Mouse (Mus musculus): ENCODE data around the gene Ap1m2. TPM values are rescaled to one million over a fixed set of nuclear protein-coding genes. Genes with fewer than 3 reads are reported as not detected.

Ap1m2 gene
- polyA plus RNA-seq (2015; fragmentation: Nextera tagmentation; extraction: Ambion mirVana) = 38.1 and 46.9 TPM in 2 replicates

- H3K4me2 ChIP-seq (replicated peaks) = peak within 1 kb of the TSS; percentile 36
- H3K4me1 ChIP-seq = 0 out of 2 replicates have a peak, but pooled peaks cover 2% of the 10 kb centered on the region
- peak within 1 kb of the TSS; percentile 37 for H3K9ac ChIP-seq
- peaks cover 15% of the 10 kb centered on the region for H3K27me3 ChIP-seq
- peak within 1 kb of the TSS; percentile 65; the same call in 1 of the 2 replicates for H3K27ac ChIP-seq (replicated peaks)
- ATAC-seq (ENCODE audit: insufficient number of reproducible peaks, low FRiP score, low TSS enrichment, low read depth) = no peak
- peak within 1 kb of the TSS; percentile 47 for H3K4me3 ChIP-seq (replicated peaks)
- H3K9me3 ChIP-seq (replicated peaks) = no peaks in the 10 kb centered on the region
- H3K36me3 ChIP-seq = no peaks in the 10 kb centered on the region
- 8% methylated on average over 35 of the region's 35 CpGs for WGBS
Observed at GRCm38 (mm10) chr9:21312134-21312533, at the start of gene Ap1m2. TSS of gene Ap1m2 (minus strand) at chr9:21312337.

GRCm38 (mm10) chr9:21356981-21357718 is 45.0 kb upstream of the Ap1m2 start:
- H3K36me3 ChIP-seq = peaks cover 19% of the 10 kb centered on the region
- H3K4me2 ChIP-seq (replicated peaks) = no peak overlapping the region
- peaks cover 16% of the 10 kb centered on the region for H3K4me1 ChIP-seq
- ATAC-seq (ENCODE audit: insufficient number of reproducible peaks, low FRiP score, low TSS enrichment, low read depth) = no peak
- no peaks in the 10 kb centered on the region for H3K9me3 ChIP-seq (replicated peaks)
- H3K27me3 ChIP-seq = 0 out of 2 replicates have a peak, but pooled peaks cover 2% of the 10 kb centered on the region
- no peak overlapping the region for H3K27ac ChIP-seq (replicated peaks)
- no peak overlapping the region for H3K9ac ChIP-seq
- 0% methylated on average over 1 of the region's 1 CpGs for WGBS
- H3K4me3 ChIP-seq (replicated peaks) = no peak overlapping the region

GRCm38 (mm10) chr9:21354796-21355195 is 42.7 kb upstream of the Ap1m2 start:
- Histone ChIP-seq H3K36me3 (peaks cover 40% of the 10 kb centered on the region), H3K9ac (no peak overlapping the region), H3K27me3 (0 out of 2 replicates have a peak, but pooled peaks cover 1% of the 10 kb centered on the region), H3K4me1 (peaks cover 19% of the 10 kb centered on the region), H3K4me2 (replicated peaks) (no peak overlapping the region), H3K4me3 (replicated peaks) (no peak overlapping the region), H3K27ac (replicated peaks) (no peak overlapping the region), H3K9me3 (replicated peaks) (no peaks in the 10 kb centered on the region)
- ATAC-seq (ENCODE audit: insufficient number of reproducible peaks, low FRiP score, low TSS enrichment, low read depth) = peak; percentile 6; the same call in 1 of the 2 replicates
- WGBS = 80% methylated on average over 6 of the region's 6 CpGs

- peak overlapping the region; percentile 70 for H3K27ac ChIP-seq (replicated peaks)
- H3K27me3 ChIP-seq = no peaks in the 10 kb centered on the region
- H3K4me2 ChIP-seq (replicated peaks) = 0 out of 2 replicates have a peak overlapping the region, but pooled peaks have one; percentile 2
- WGBS = 44% methylated on average over 2 of the region's 2 CpGs
- H3K9me3 ChIP-seq (replicated peaks) = no peaks in the 10 kb centered on the region
- no peak overlapping the region for H3K4me3 ChIP-seq (replicated peaks)
- no peak overlapping the region for H3K9ac ChIP-seq
- peaks cover 19% of the 10 kb centered on the region for H3K4me1 ChIP-seq
- ATAC-seq (ENCODE audit: insufficient number of reproducible peaks, low FRiP score, low TSS enrichment, low read depth) = no peak
- peaks cover 53% of the 10 kb centered on the region for H3K36me3 ChIP-seq
Observed at GRCm38 (mm10) chr9:21353373-21353686, 41.2 kb upstream of the Ap1m2 start.

GRCm38 (mm10) chr9:21352463-21353372 is 40.6 kb upstream of the Ap1m2 start:
- Histone ChIP-seq H3K9ac (no peak overlapping the region), H3K36me3 (peaks cover 59% of the 10 kb centered on the region), H3K27me3 (no peaks in the 10 kb centered on the region), H3K4me2 (replicated peaks) (peak overlapping the region; percentile 2; the same call in 1 of the 2 replicates), H3K9me3 (replicated peaks) (no peaks in the 10 kb centered on the region), H3K27ac (replicated peaks) (peak overlapping the region; percentile 70), H3K4me3 (replicated peaks) (no peak overlapping the region), H3K4me1 (peaks cover 19% of the 10 kb centered on the region)
- ATAC-seq (ENCODE audit: insufficient number of reproducible peaks, low FRiP score, low TSS enrichment, low read depth) = no peak
- WGBS = 22% methylated on average over 20 of the region's 20 CpGs

GRCm38 (mm10) chr9:21351702-21352377 is 39.7 kb upstream of the Ap1m2 start:
- ATAC-seq (ENCODE audit: insufficient number of reproducible peaks, low FRiP score, low TSS enrichment, low read depth) = no peak
- WGBS = 94% methylated on average over 4 of the region's 4 CpGs
- no peak overlapping the region for H3K9ac ChIP-seq
- peaks cover 68% of the 10 kb centered on the region for H3K36me3 ChIP-seq
- H3K27ac ChIP-seq (replicated peaks) = peak overlapping the region; percentile 70
- peaks cover 19% of the 10 kb centered on the region for H3K4me1 ChIP-seq
- no peaks in the 10 kb centered on the region for H3K9me3 ChIP-seq (replicated peaks)
- no peak overlapping the region for H3K4me2 ChIP-seq (replicated peaks)
- H3K27me3 ChIP-seq = no peaks in the 10 kb centered on the region
- no peak overlapping the region for H3K4me3 ChIP-seq (replicated peaks)

GRCm38 (mm10) chr9:21351178-21351577 is 39.0 kb upstream of the Ap1m2 start:
- no peak overlapping the region for H3K27ac ChIP-seq (replicated peaks)
- H3K9ac ChIP-seq = no peak overlapping the region
- no peak overlapping the region for H3K4me3 ChIP-seq (replicated peaks)
- peaks cover 19% of the 10 kb centered on the region for H3K4me1 ChIP-seq
- no peaks in the 10 kb centered on the region for H3K27me3 ChIP-seq
- ATAC-seq (ENCODE audit: insufficient number of reproducible peaks, low FRiP score, low TSS enrichment, low read depth) = no peak
- H3K4me2 ChIP-seq (replicated peaks) = no peak overlapping the region
- 95% methylated on average over 7 of the region's 7 CpGs for WGBS
- H3K36me3 ChIP-seq = peaks cover 73% of the 10 kb centered on the region
- H3K9me3 ChIP-seq (replicated peaks) = no peaks in the 10 kb centered on the region

- H3K9me3 ChIP-seq (replicated peaks) = no peaks in the 10 kb centered on the region
- H3K9ac ChIP-seq = no peak overlapping the region
- peaks cover 80% of the 10 kb centered on the region for H3K36me3 ChIP-seq
- H3K27ac ChIP-seq (replicated peaks) = no peak overlapping the region
- 90% methylated on average over 3 of the region's 3 CpGs for WGBS
- no peak overlapping the region for H3K4me3 ChIP-seq (replicated peaks)
- ATAC-seq (ENCODE audit: insufficient number of reproducible peaks, low FRiP score, low TSS enrichment, low read depth) = no peak
- no peak overlapping the region for H3K4me2 ChIP-seq (replicated peaks)
- H3K4me1 ChIP-seq = peaks cover 13% of the 10 kb centered on the region
- H3K27me3 ChIP-seq = no peaks in the 10 kb centered on the region
Observed at GRCm38 (mm10) chr9:21348152-21348551, 36.0 kb upstream of the Ap1m2 start.

GRCm38 (mm10) chr9:21346627-21347365 is 34.7 kb upstream of the Ap1m2 start:
- Histone ChIP-seq H3K4me2 (replicated peaks) (no peak overlapping the region), H3K9me3 (replicated peaks) (no peaks in the 10 kb centered on the region), H3K9ac (no peak overlapping the region), H3K4me3 (replicated peaks) (no peak overlapping the region), H3K27me3 (no peaks in the 10 kb centered on the region), H3K4me1 (no peaks in the 10 kb centered on the region), H3K27ac (replicated peaks) (no peak overlapping the region), H3K36me3 (peaks cover 87% of the 10 kb centered on the region)
- 73% methylated on average over 16 of the region's 16 CpGs for WGBS
- no peak for ATAC-seq (ENCODE audit: insufficient number of reproducible peaks, low FRiP score, low TSS enrichment, low read depth)

- 89% methylated on average over 4 of the region's 4 CpGs for WGBS
- Histone ChIP-seq H3K27ac (replicated peaks) (no peak overlapping the region), H3K27me3 (no peaks in the 10 kb centered on the region), H3K9me3 (replicated peaks) (no peaks in the 10 kb centered on the region), H3K4me1 (peaks cover 9% of the 10 kb centered on the region), H3K36me3 (peaks cover 51% of the 10 kb centered on the region), H3K9ac (no peak overlapping the region), H3K4me2 (replicated peaks) (no peak overlapping the region), H3K4me3 (replicated peaks) (no peak overlapping the region)
- no peak for ATAC-seq (ENCODE audit: insufficient number of reproducible peaks, low FRiP score, low TSS enrichment, low read depth)
Observed at GRCm38 (mm10) chr9:21340411-21340810, 28.3 kb upstream of the Ap1m2 start.
